Mouse (Mus musculus): ENCODE measurements around the gene Hivep2. TPM values are rescaled to one million over a fixed set of nuclear protein-coding genes. Genes with fewer than 3 reads are reported as not detected.

Gene Hivep2
- polyA plus RNA-seq, 1 experiment from 2014 or later = 31.0 TPM

DNA sequence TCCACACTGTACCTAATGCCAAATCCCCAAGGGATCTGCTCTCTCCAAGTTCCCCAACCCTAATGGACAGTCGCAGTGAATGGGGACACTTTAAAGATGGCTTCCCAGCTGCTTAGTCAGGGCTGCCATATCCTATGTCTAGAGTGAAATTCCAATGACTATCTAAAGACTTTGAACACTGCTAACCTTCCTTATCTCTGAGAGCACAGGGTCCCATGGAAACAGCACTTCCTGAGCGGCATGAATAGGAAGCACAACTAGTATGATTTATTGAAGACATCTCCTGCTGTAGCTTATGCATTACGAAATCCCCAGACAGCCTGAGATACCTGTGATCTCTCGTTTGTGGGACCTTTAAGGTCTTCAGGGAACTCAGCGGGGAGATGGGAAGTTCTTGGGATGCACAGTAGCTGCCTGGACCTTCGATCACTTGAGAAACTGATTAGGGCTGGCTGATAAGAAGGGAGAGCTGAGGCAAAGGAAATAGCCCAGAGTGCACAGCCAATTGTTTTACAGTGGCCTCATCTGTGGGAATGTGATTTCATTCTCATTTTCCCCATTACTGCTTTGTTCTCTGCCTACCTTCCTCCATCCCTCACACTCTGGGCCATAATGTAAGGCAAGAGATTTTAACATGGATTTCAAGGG lies 202.4 kb downstream of the Hivep2 start:
- no peaks in the 10 kb centered on the region for H3K36me3 ChIP-seq (ENCODE audit: control insufficient read depth, insufficient read depth)
- H3K4me1 ChIP-seq (replicated peaks; ENCODE audit: control insufficient read depth, insufficient read depth, low read length) = no peaks in the 10 kb centered on the region
- no peak for ATAC-seq
- WGBS = 90% methylated on average over 6 of the region's 6 CpGs
- no peak overlapping the region for H3K4me2 ChIP-seq (ENCODE audit: low read length)
- H3K9me3 ChIP-seq (ENCODE audit: control insufficient read depth, low read length) = no peaks in the 10 kb centered on the region
- no peak overlapping the region for H3K9ac ChIP-seq (replicated peaks; ENCODE audit: low read depth, low read length)
- no peak overlapping the region for H3K27ac ChIP-seq (ENCODE audit: low read length)
- no peaks in the 10 kb centered on the region for H3K27me3 ChIP-seq (replicated peaks; ENCODE audit: control insufficient read depth, insufficient read depth, low read length)
- no peak overlapping the region for H3K4me3 ChIP-seq (replicated peaks; ENCODE audit: low read length)

DNA sequence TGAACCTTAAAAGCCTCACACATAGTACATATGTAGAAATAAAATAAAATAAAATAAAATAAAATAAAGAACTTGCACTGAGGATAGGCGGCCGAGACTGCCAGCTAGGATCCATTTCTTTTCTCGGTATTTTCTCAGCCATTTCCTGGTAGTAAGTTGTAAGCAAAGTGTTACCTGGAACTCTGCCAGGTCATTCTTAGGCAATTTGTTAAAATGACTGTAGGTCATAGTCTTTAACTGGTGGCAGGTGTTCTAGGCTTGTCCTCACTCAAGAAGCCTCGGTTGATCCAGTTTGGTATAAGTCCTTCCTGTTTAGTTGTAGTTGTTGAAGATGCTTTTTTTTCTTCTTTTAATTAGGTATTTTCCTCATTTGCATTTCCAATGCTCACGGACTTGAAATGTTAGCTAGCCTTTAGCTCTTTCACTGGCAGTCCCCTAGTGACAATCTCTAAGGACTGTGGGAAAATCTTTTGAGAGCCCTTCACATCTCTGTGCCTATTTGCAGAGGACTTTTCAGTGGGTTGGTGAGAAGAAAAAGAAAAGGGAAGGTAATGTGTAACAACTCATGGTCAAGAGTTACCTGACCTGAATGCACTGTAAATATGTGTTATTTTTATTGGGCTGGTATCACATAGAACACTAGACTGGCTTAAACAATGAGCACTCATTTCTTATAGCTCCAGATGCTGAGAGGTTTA lies 203.1 kb downstream of the Hivep2 start:
- H3K36me3 ChIP-seq (ENCODE audit: control insufficient read depth, insufficient read depth) = no peaks in the 10 kb centered on the region
- H3K4me2 ChIP-seq (ENCODE audit: low read length) = no peak overlapping the region
- H3K27me3 ChIP-seq (replicated peaks; ENCODE audit: control insufficient read depth, insufficient read depth, low read length) = no peaks in the 10 kb centered on the region
- H3K27ac ChIP-seq (ENCODE audit: low read length) = no peak overlapping the region
- no peaks in the 10 kb centered on the region for H3K4me1 ChIP-seq (replicated peaks; ENCODE audit: control insufficient read depth, insufficient read depth, low read length)
- ATAC-seq = peak; percentile 36; the same call in 1 of the 2 replicates
- H3K9ac ChIP-seq (replicated peaks; ENCODE audit: low read depth, low read length) = no peak overlapping the region
- H3K9me3 ChIP-seq (ENCODE audit: control insufficient read depth, low read length) = no peaks in the 10 kb centered on the region
- WGBS = 44% methylated on average over 5 of the region's 5 CpGs
- H3K4me3 ChIP-seq (replicated peaks; ENCODE audit: low read length) = no peak overlapping the region

DNA sequence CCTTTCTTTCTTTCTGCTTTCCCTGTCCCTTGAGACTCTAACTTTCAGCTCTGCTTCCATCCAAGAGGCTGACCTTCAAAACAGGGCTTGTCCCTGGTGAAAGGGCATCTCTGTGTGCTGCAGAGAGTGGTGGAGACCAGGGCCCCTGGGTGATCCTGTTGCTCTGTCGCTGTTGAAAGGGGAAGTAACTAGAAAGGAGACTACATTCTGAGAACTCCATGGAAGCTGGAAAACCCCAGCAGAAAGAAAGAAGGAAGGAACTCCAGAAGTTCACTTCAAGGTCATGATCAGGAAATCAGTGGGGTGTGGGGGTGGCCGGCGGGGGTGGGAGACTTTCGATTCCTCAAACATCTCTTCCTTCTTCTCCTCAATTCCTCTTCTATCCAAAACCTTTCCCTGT lies 208.2 kb downstream of the Hivep2 start:
- Histone ChIP-seq H3K4me2 (ENCODE audit: low read length) (no peak overlapping the region), H3K36me3 (ENCODE audit: control insufficient read depth, insufficient read depth) (no peaks in the 10 kb centered on the region), H3K27ac (ENCODE audit: low read length) (no peak overlapping the region), H3K4me1 (replicated peaks; ENCODE audit: control insufficient read depth, insufficient read depth, low read length) (0 out of 2 replicates have a peak, but pooled peaks cover 2% of the 10 kb centered on the region), H3K9me3 (ENCODE audit: control insufficient read depth, low read length) (no peaks in the 10 kb centered on the region), H3K9ac (replicated peaks; ENCODE audit: low read depth, low read length) (no peak overlapping the region), H3K27me3 (replicated peaks; ENCODE audit: control insufficient read depth, insufficient read depth, low read length) (no peaks in the 10 kb centered on the region), H3K4me3 (replicated peaks; ENCODE audit: low read length) (no peak overlapping the region)
- WGBS = 82% methylated on average over 4 of the region's 4 CpGs
- ATAC-seq = no peak

DNA sequence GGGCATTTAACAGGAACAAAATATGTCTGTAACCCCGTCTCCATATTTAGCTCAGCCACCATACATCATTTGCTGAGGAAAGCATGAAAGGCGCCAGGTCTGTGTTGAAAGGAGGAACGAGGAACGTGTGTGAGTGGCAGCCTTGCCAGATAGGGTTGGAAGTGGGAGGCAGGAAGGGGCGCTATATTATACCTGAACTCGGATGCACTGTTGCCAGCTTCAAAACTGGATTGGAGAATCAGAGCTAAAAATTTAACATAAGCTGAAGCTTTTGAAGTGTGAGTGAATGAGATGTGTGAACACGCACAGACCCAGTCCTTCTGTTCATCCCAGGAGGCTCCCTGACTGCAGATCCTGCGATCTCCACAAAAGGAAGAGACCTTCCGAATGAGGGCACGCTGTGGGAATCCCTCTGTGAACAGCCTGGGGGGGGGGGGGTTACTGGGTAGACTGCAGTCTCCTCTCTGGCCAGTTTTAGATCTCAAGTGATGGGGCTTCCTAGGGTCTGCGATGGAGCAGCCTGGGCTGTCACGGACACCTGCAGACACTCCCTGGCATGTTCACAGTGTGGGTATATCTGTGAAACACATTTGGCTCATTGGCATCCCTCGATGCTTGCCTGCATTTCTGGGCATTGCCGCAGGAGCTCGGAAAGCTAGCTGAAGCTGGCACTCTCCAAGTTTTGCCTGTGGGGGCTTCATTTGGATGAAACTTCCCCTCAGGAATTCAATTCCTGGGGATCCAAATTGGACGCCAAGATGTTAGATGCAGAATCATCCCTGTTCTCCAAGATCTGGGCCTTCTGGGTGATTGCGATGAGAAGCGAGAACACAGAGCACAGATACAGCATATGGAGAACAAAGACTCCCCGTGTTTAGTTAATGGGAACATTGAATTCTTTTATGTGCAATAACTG lies 213.8 kb downstream of the Hivep2 start:
- H3K4me2 ChIP-seq (ENCODE audit: low read length) = peak overlapping the region; percentile 30

DNA sequence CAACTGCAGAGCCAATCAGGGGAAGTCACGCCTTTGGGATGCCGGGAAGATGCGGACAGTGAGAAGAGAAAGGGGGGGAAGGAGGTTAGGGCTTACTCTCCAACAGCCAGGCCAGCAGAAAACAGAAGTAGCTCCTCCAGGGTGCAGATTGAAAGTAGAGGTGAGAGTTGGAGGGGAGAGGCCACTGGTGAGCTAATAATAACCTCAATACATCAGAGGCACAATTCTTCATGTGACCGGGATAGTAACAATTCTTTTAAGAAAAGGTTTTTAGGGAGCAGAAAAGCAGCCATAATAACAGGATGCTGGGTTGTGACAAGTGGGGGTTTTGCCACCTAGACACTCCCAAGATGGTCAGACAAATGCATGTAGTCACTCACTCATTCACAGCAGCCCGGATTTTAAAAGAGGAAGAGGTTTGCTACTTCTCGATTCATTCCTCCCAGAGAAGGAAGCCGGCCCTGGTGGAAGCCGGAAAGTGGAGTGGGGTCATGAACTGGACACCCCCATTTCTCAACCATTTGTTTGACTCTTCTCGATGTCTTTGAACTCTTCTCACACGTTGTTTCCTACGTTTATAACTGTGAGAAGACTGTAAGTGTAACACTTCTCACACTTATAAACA lies 220.6 kb downstream of the Hivep2 start:
- Histone ChIP-seq H3K27me3 (replicated peaks; ENCODE audit: control insufficient read depth, insufficient read depth, low read length) (no peaks in the 10 kb centered on the region), H3K9me3 (ENCODE audit: control insufficient read depth, low read length) (no peaks in the 10 kb centered on the region), H3K27ac (ENCODE audit: low read length) (no peak overlapping the region), H3K4me2 (ENCODE audit: low read length) (no peak overlapping the region), H3K36me3 (ENCODE audit: control insufficient read depth, insufficient read depth) (no peaks in the 10 kb centered on the region), H3K4me3 (replicated peaks; ENCODE audit: low read length) (no peak overlapping the region), H3K9ac (replicated peaks; ENCODE audit: low read depth, low read length) (no peak overlapping the region), H3K4me1 (replicated peaks; ENCODE audit: control insufficient read depth, insufficient read depth, low read length) (no peaks in the 10 kb centered on the region)
- WGBS = 89% methylated on average over 11 of the region's 11 CpGs
- ATAC-seq = no peak

More for the DNA sequence above, 213.8 kb downstream of the Hivep2 start:
- Histone ChIP-seq H3K9ac (replicated peaks; ENCODE audit: low read depth, low read length) (no peak overlapping the region), H3K9me3 (ENCODE audit: control insufficient read depth, low read length) (no peaks in the 10 kb centered on the region), H3K27me3 (replicated peaks; ENCODE audit: control insufficient read depth, insufficient read depth, low read length) (no peaks in the 10 kb centered on the region), H3K4me3 (replicated peaks; ENCODE audit: low read length) (no peak overlapping the region), H3K4me1 (replicated peaks; ENCODE audit: control insufficient read depth, insufficient read depth, low read length) (peaks cover 10% of the 10 kb centered on the region), H3K27ac (ENCODE audit: low read length) (peak overlapping the region; percentile 89), H3K36me3 (ENCODE audit: control insufficient read depth, insufficient read depth) (no peaks in the 10 kb centered on the region)
- 54% methylated on average over 19 of the region's 19 CpGs for WGBS
- ATAC-seq = peak; percentile 94

DNA sequence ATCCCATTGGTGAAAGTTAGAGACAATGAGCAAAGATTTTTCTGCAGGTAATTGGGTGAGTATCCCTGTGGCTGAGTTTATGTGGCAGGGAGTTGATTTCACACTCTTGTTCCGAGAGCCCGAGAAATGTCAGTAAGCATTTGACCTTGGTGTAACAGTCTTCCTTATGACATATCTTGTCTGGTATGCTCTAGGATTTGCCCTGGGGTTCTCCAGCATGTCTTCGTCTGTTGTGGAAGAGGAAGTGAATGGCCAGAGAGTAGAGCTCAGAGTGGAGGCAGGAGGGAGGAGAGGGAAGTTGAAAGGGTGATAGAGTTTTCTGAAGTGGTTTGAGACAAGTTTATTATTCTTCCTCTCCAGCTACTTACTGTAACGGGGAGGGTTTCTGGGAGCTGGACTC lies 223.2 kb downstream of the Hivep2 start:
- Histone ChIP-seq H3K4me2 (ENCODE audit: low read length) (no peak overlapping the region), H3K36me3 (ENCODE audit: control insufficient read depth, insufficient read depth) (no peaks in the 10 kb centered on the region), H3K9me3 (ENCODE audit: control insufficient read depth, low read length) (no peaks in the 10 kb centered on the region), H3K27me3 (replicated peaks; ENCODE audit: control insufficient read depth, insufficient read depth, low read length) (no peaks in the 10 kb centered on the region), H3K27ac (ENCODE audit: low read length) (no peak overlapping the region), H3K4me1 (replicated peaks; ENCODE audit: control insufficient read depth, insufficient read depth, low read length) (peaks cover 4% of the 10 kb centered on the region), H3K4me3 (replicated peaks; ENCODE audit: low read length) (no peak overlapping the region), H3K9ac (replicated peaks; ENCODE audit: low read depth, low read length) (no peak overlapping the region)
- 76% methylated on average over 4 of the region's 4 CpGs for WGBS
- ATAC-seq = no peak

DNA sequence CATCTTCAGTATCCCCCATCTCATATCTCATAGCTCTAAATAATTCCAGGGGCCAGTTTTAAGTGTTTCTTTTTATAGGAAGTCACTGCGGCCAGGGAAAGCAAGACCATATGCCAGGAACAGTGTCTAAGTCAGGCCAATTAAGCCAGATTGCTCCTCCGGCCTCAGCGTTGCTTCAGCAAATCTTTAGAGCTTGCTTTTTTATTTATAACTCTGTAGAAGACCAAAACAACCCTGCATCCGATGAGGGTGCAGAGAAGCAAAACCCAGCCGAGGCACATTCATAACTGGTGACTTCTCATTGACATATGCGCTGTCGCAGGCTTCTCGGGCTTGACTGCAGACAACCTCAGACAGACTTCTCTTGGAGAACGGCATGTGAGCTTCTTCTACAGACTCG lies 225.3 kb downstream of the Hivep2 start:
- H3K4me3 ChIP-seq (replicated peaks; ENCODE audit: low read length) = no peak overlapping the region
- WGBS = 76% methylated on average over 10 of the region's 10 CpGs
- no peaks in the 10 kb centered on the region for H3K9me3 ChIP-seq (ENCODE audit: control insufficient read depth, low read length)
- no peak for ATAC-seq
- H3K27me3 ChIP-seq (replicated peaks; ENCODE audit: control insufficient read depth, insufficient read depth, low read length) = no peaks in the 10 kb centered on the region
- 0 out of 2 replicates have a peak overlapping the region, but pooled peaks have one; percentile 12 for H3K27ac ChIP-seq (ENCODE audit: low read length)
- no peak overlapping the region for H3K9ac ChIP-seq (replicated peaks; ENCODE audit: low read depth, low read length)
- H3K4me2 ChIP-seq (ENCODE audit: low read length) = no peak overlapping the region
- H3K36me3 ChIP-seq (ENCODE audit: control insufficient read depth, insufficient read depth) = no peaks in the 10 kb centered on the region
- peaks cover 18% of the 10 kb centered on the region for H3K4me1 ChIP-seq (replicated peaks; ENCODE audit: control insufficient read depth, insufficient read depth, low read length)

DNA sequence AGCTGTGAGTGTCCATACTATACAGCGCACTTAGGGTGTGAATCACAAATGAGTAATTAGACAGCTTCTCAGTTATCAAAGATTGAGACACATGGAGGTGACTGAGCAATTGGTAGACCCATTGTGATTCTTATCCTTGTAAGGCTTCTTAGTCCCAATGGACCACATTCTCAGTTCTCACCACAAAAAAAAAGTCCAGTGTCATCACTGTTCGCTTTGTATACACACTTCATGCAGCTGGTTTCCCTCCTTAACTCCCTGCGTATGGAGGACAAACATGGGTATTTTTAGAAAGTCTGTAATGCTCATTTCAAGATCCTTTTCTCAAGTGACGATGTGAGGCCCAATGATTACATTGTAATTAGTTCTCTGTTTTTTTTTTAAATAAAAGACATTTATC lies 226.3 kb downstream of the Hivep2 start:
- H3K9me3 ChIP-seq (ENCODE audit: control insufficient read depth, low read length) = no peaks in the 10 kb centered on the region
- WGBS = 77% methylated on average over 4 of the region's 4 CpGs

DNA sequence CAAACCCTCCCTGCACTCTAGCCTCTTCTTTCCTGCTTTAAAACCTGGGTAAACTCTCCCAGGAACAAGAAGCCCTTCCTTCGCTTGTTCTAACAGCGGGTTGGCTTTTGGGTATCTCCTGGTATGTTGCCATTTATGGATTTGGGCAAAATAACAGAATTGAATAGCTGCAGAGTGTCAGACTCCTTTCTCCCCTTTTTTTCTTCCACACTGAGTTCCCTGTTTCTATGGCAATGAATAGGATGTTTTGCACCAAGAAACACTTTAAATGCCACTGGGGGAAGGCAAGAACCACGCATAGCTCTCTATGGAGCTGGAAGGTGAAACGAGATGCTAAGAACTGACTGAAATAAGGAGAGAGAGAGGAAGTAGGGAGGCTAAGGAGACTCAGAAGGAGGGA lies 227.8 kb downstream of the Hivep2 start:
- Histone ChIP-seq H3K9ac (replicated peaks; ENCODE audit: low read depth, low read length) (no peak overlapping the region), H3K27me3 (replicated peaks; ENCODE audit: control insufficient read depth, insufficient read depth, low read length) (no peaks in the 10 kb centered on the region), H3K9me3 (ENCODE audit: control insufficient read depth, low read length) (no peaks in the 10 kb centered on the region), H3K36me3 (ENCODE audit: control insufficient read depth, insufficient read depth) (no peaks in the 10 kb centered on the region), H3K4me1 (replicated peaks; ENCODE audit: control insufficient read depth, insufficient read depth, low read length) (peaks cover 23% of the 10 kb centered on the region), H3K4me2 (ENCODE audit: low read length) (no peak overlapping the region), H3K27ac (ENCODE audit: low read length) (0 out of 2 replicates have a peak overlapping the region, but pooled peaks have one; percentile 9), H3K4me3 (replicated peaks; ENCODE audit: low read length) (no peak overlapping the region)
- no peak for ATAC-seq
- WGBS = 42% methylated on average over 4 of the region's 4 CpGs

More for the DNA sequence above, 226.3 kb downstream of the Hivep2 start:
- H3K27me3 ChIP-seq (replicated peaks; ENCODE audit: control insufficient read depth, insufficient read depth, low read length) = no peaks in the 10 kb centered on the region
- H3K4me2 ChIP-seq (ENCODE audit: low read length) = no peak overlapping the region
- no peaks in the 10 kb centered on the region for H3K36me3 ChIP-seq (ENCODE audit: control insufficient read depth, insufficient read depth)
- no peak for ATAC-seq
- no peak overlapping the region for H3K4me3 ChIP-seq (replicated peaks; ENCODE audit: low read length)
- peaks cover 20% of the 10 kb centered on the region for H3K4me1 ChIP-seq (replicated peaks; ENCODE audit: control insufficient read depth, insufficient read depth, low read length)
- H3K27ac ChIP-seq (ENCODE audit: low read length) = no peak overlapping the region
- no peak overlapping the region for H3K9ac ChIP-seq (replicated peaks; ENCODE audit: low read depth, low read length)

Measured in forebrain, embryonic 16.5 days (tissue).